Mouse (Mus musculus): ENCODE data around the gene Phf23.

Gene Phf23

DNA sequence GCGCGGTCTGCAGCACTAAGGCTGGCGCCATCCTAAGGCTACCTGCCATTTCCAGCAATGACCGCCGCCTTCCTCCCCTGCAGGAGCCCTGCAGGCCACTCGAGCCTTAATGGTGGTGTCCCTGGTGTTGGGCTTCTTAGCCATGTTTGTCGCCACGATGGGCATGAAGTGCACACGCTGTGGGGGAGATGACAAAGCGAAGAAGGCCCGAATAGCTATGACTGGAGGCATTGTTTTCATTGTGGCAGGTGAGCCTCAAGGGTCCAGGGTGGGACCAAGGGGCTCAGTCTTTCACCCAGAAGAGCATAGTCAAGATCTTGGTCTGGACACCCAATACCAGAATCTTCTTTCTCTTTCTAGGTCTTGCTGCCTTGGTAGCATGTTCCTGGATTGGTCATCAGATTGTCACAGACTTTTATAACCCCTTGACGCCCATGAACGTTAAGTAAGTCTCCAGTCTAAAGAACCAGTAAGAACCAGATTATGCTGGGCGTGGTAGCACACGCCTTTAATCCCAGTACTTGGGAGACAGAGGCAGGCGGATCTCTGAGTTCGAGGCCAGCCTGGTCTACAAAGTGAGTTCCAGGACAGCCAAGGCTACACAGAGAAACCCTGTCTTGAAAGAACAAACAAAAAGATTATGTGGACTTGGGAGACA, 28.6 kb upstream of the Phf23 start:
- peaks cover 44% of the 10 kb centered on the region for H3K27me3 ChIP-seq (ENCODE audit: insufficient read depth, low read length)
- peaks cover 40% of the 10 kb centered on the region for H3K36me3 ChIP-seq (ENCODE audit: insufficient read depth, low read length)
- H3K9me3 ChIP-seq (ENCODE audit: low read length): no peaks in the 10 kb centered on the region
- peaks cover 33% of the 10 kb centered on the region for H3K4me1 ChIP-seq (replicated peaks; ENCODE audit: low read depth, low read length)
- no peak for TF ChIP-seq NANOG (IDR thresholded peaks at IDR 0.05; ENCODE audit: borderline replicate concordance, low read length)
- no peak for TF ChIP-seq POU5F1 (IDR thresholded peaks at IDR 0.05; ENCODE audit: borderline replicate concordance, low read length)
- no peak for TF ChIP-seq CTCF (conservative IDR thresholded peaks at IDR 0.05; ENCODE audit: low read length)
- peak overlapping the region; percentile 79 for H3K4me3 ChIP-seq (replicated peaks; ENCODE audit: low read length)

GRCm38 (mm10) chr11:69968793-69969192, 26.8 kb upstream of the Phf23 start:
- Histone ChIP-seq H3K9me3 (ENCODE audit: low read length) (no peaks in the 10 kb centered on the region), H3K4me3 (replicated peaks; ENCODE audit: low read length) (no peak overlapping the region), H3K27me3 (ENCODE audit: insufficient read depth, low read length) (peaks cover 32% of the 10 kb centered on the region), H3K4me1 (replicated peaks; ENCODE audit: low read depth, low read length) (peaks cover 32% of the 10 kb centered on the region), H3K36me3 (ENCODE audit: insufficient read depth, low read length) (peaks cover 58% of the 10 kb centered on the region)
- TF ChIP-seq NANOG (IDR thresholded peaks at IDR 0.05; ENCODE audit: borderline replicate concordance, low read length): no peak
- TF ChIP-seq POU5F1 (IDR thresholded peaks at IDR 0.05; ENCODE audit: borderline replicate concordance, low read length): no peak
- TF ChIP-seq CTCF (conservative IDR thresholded peaks at IDR 0.05; ENCODE audit: low read length): no peak

DNA sequence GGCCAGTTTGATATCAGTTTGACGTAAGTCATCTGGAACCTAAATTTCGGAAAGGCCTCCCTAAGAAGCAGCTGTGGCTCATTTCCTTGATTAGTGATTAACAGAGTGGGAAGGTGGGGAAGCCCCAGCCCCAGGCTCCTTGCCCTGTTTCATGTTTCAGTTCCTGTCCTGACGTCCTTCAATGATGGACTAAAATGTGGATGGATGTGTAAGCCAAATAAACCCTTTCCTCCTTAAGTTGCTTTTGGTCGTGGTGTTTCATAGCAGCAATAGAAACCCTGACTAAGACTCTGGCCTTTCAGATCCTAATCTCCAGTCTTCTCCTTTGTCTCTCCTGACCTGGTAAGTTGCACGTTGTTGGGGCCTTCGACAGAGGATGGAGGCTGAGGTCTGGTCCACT, 25.4 kb upstream of the Phf23 start:
- H3K4me3 ChIP-seq (replicated peaks; ENCODE audit: low read length): no peak overlapping the region
- peaks cover 73% of the 10 kb centered on the region for H3K36me3 ChIP-seq (ENCODE audit: insufficient read depth, low read length)
- peaks cover 17% of the 10 kb centered on the region for H3K27me3 ChIP-seq (ENCODE audit: insufficient read depth, low read length)
- H3K4me1 ChIP-seq (replicated peaks; ENCODE audit: low read depth, low read length): peaks cover 23% of the 10 kb centered on the region
- no peak for TF ChIP-seq CTCF (conservative IDR thresholded peaks at IDR 0.05; ENCODE audit: low read length)
- no peak for TF ChIP-seq POU5F1 (IDR thresholded peaks at IDR 0.05; ENCODE audit: borderline replicate concordance, low read length)
- no peak for TF ChIP-seq NANOG (IDR thresholded peaks at IDR 0.05; ENCODE audit: borderline replicate concordance, low read length)
- no peaks in the 10 kb centered on the region for H3K9me3 ChIP-seq (ENCODE audit: low read length)

DNA sequence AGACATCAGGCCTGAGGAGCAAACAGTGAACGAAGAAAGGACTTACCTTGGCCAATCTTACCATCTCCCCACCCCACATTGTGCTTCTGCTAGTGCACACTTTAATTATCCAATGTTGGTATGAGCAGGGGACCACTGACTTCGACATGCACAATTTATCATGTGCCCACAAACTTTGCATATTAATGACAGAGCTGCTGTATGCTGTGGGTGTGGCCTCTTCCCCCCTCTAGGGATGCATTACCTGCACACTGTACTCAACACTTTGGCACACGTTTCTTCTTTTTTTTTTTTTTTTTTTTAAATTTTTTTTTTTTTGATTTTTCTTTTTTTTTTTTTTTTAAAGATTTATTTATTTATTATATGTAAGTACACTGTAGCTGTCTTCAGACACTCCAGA, 24.8 kb upstream of the Phf23 start:
- no peak overlapping the region for H3K4me3 ChIP-seq (replicated peaks; ENCODE audit: low read length)
- no peaks in the 10 kb centered on the region for H3K9me3 ChIP-seq (ENCODE audit: low read length)
- peaks cover 78% of the 10 kb centered on the region for H3K36me3 ChIP-seq (ENCODE audit: insufficient read depth, low read length)
- TF ChIP-seq POU5F1 (IDR thresholded peaks at IDR 0.05; ENCODE audit: borderline replicate concordance, low read length): no peak
- no peak for TF ChIP-seq NANOG (IDR thresholded peaks at IDR 0.05; ENCODE audit: borderline replicate concordance, low read length)
- no peak for TF ChIP-seq CTCF (conservative IDR thresholded peaks at IDR 0.05; ENCODE audit: low read length)
- peaks cover 12% of the 10 kb centered on the region for H3K27me3 ChIP-seq (ENCODE audit: insufficient read depth, low read length)
- H3K4me1 ChIP-seq (replicated peaks; ENCODE audit: low read depth, low read length): peaks cover 21% of the 10 kb centered on the region

GRCm38 (mm10) chr11:69974907-69975306, 20.7 kb upstream of the Phf23 start:
- TF ChIP-seq POU5F1 (IDR thresholded peaks at IDR 0.05; ENCODE audit: borderline replicate concordance, low read length) (no peak), CTCF (conservative IDR thresholded peaks at IDR 0.05; ENCODE audit: low read length) (no peak), NANOG (IDR thresholded peaks at IDR 0.05; ENCODE audit: borderline replicate concordance, low read length) (no peak)

DNA sequence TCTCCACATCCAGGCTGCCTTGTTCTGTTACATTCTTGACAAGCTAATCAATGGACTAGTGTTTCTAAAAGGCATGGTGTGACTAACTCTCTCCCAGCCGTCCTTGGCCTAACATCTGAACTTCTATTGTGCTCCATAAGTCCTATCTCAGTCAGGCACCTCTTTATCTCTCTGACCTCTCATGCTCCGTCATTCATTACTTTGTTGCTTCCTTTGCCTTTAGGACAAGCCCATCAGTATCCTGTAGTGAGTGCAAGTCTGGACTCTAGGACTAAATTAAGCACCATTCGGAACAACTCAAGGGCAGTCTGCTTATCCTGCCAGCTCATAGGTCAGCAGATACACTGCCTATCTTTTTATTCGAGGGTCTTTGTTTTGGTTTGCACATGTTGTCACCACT, 19.3 kb upstream of the Phf23 start:
- no peaks in the 10 kb centered on the region for H3K27me3 ChIP-seq (ENCODE audit: insufficient read depth, low read length)
- no peaks in the 10 kb centered on the region for H3K9me3 ChIP-seq (ENCODE audit: low read length)
- no peak overlapping the region for H3K4me3 ChIP-seq (replicated peaks; ENCODE audit: low read length)
- peaks cover 76% of the 10 kb centered on the region for H3K36me3 ChIP-seq (ENCODE audit: insufficient read depth, low read length)
- peaks cover 11% of the 10 kb centered on the region for H3K4me1 ChIP-seq (replicated peaks; ENCODE audit: low read depth, low read length)
- TF ChIP-seq POU5F1 (IDR thresholded peaks at IDR 0.05; ENCODE audit: borderline replicate concordance, low read length) (no peak), CTCF (conservative IDR thresholded peaks at IDR 0.05; ENCODE audit: low read length) (no peak), NANOG (IDR thresholded peaks at IDR 0.05; ENCODE audit: borderline replicate concordance, low read length) (no peak)

More at GRCm38 (mm10) chr11:69974907-69975306, 20.7 kb upstream of the Phf23 start:
- H3K9me3 ChIP-seq (ENCODE audit: low read length): no peaks in the 10 kb centered on the region
- no peaks in the 10 kb centered on the region for H3K27me3 ChIP-seq (ENCODE audit: insufficient read depth, low read length)
- no peak overlapping the region for H3K4me3 ChIP-seq (replicated peaks; ENCODE audit: low read length)
- peaks cover 13% of the 10 kb centered on the region for H3K4me1 ChIP-seq (replicated peaks; ENCODE audit: low read depth, low read length)
- peaks cover 85% of the 10 kb centered on the region for H3K36me3 ChIP-seq (ENCODE audit: insufficient read depth, low read length)

DNA sequence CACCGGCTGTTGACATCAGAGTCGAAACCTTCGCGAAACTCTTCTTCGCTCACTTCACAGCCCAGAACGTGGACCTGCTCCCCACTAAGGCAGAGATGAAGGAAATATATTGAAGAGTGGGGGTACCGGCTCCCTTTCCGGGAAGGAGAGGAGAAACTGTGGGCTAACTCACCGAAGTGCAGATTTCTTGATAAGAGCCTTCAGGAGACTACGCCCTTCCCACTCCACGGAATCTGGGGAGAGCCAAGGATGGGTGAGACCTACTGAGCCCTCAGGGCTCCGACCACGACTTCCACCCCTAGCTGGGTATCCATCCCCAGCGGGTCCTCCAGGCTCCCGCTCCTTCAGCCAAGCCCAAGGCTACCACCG, 15.8 kb upstream of the Phf23 start:
- Histone ChIP-seq H3K4me1 (replicated peaks; ENCODE audit: low read depth, low read length) (peaks cover 31% of the 10 kb centered on the region), H3K36me3 (ENCODE audit: insufficient read depth, low read length) (peaks cover 60% of the 10 kb centered on the region), H3K9me3 (ENCODE audit: low read length) (no peaks in the 10 kb centered on the region), H3K27me3 (ENCODE audit: insufficient read depth, low read length) (no peaks in the 10 kb centered on the region), H3K4me3 (replicated peaks; ENCODE audit: low read length) (peak overlapping the region; percentile 98)
- TF ChIP-seq NANOG (IDR thresholded peaks at IDR 0.05; ENCODE audit: borderline replicate concordance, low read length): no peak
- TF ChIP-seq CTCF (conservative IDR thresholded peaks at IDR 0.05; ENCODE audit: low read length): no peak
- no peak for TF ChIP-seq POU5F1 (IDR thresholded peaks at IDR 0.05; ENCODE audit: borderline replicate concordance, low read length)

DNA sequence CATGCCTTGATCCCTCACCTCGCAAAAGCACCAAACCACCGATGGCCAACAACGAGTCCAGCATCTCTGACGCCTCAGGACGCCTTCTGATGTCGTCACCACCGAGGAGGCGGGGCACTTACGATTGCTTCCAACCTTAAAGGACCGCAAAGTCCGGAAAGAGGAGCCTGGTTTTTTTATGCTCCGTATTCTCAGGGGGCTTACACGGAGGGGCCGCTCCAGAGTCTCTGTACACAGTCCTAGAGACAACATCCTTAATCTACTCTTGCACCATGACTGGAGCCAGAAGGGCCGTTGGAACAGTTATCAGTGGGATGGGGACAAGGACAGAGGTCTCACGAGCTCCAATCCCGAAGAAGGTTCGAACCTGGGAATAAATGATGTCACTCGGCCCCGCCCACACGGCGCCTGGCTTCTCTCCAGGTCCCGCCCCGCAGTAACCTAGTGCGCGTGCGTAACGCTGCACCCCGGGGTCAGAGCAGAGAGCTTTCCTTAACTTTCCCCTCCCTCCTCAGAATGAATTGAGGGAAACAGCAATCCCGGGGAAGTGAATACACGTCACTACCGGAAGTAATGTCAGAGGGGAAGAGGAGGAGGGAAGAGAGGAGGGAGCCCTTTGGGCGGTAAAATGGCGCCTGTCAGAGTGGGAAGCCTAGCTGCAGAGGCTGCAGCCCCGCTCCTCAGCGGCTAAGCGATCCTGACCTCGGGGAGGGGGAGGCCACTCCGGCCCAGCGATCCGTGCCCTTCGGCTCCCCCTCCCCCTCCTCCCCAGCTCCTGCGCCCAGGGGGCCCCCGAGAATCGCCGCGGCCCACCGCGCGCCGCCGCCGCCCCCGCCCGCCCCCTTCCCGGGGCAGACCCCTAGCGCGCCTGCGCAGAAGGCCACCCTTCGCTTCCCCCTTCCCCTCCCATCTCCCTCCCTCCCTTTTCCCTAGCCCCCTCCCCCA, 15.1 kb upstream of the Phf23 start:
- H3K36me3 ChIP-seq (ENCODE audit: insufficient read depth, low read length): peaks cover 60% of the 10 kb centered on the region
- no peaks in the 10 kb centered on the region for H3K27me3 ChIP-seq (ENCODE audit: insufficient read depth, low read length)
- no peak for TF ChIP-seq CTCF (conservative IDR thresholded peaks at IDR 0.05; ENCODE audit: low read length)
- 0 out of 2 replicates have a peak, but pooled peaks have one; percentile 3 for TF ChIP-seq NANOG (IDR thresholded peaks at IDR 0.05; ENCODE audit: borderline replicate concordance, low read length)
- no peaks in the 10 kb centered on the region for H3K9me3 ChIP-seq (ENCODE audit: low read length)
- H3K4me1 ChIP-seq (replicated peaks; ENCODE audit: low read depth, low read length): peaks cover 31% of the 10 kb centered on the region
- H3K4me3 ChIP-seq (replicated peaks; ENCODE audit: low read length): peak overlapping the region; percentile 98

Data from E14TG2a.4 (cell line).